Mouse (Mus musculus) forelimb bud, embryonic 11.5 days (tissue): ENCODE measurements around the gene Gm436.

Experiments
- DNase-seq: peaks from one replicate; pipeline ENCODE4 v3.0.0-alpha.2; 2012; ENCODE audit warnings: low read depth, low spot score

The Gm436 gene

DNA sequence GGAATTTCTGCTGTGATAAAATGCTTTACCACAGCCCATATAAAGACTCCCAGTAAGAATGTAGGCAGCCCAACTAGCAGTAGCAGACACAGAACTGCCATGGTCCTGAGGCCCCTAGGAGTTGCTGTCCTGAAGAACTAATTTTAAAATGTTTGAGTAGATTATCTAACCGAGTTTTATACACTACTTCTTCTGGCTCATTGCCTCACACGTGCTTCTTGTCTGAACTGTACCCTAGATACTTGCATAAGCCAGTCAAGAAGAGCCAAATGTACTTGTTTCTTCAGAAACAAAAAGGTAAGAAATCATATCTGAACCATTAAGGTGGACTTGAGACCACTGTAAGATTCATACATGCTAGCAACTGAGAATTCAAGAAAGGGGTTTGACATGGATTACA, at the start of gene Gm436:
Gene Gm436, minus strand, starts transcription at position 101 of the 400 bp plus-strand sequence.
- DNase-seq = no peak

DNA sequence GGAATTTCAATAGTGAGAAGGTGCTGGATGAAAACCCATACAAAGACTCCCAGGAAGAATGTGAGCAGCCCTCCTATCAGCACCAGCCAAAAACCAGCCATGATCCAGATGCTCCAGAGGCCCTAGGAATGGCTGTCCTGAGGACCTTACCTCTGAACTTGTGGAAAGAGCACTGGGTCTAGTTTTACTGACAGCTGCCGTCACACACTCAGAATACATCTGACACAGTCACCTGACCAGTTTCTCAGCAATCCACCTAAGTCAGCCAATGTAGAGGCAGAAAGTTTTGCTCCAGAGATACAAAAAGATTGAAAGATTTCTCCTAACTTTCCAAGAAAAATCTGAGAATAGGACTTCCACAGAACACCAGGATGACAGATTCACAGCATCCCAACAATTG, 35.1 kb upstream of the Gm436 start, which contains the start of gene Gm13178:
Gene Gm13178, minus strand, starts transcription at position 101 of the 400 bp plus-strand sequence.
- DNase-seq = no peak

DNA sequence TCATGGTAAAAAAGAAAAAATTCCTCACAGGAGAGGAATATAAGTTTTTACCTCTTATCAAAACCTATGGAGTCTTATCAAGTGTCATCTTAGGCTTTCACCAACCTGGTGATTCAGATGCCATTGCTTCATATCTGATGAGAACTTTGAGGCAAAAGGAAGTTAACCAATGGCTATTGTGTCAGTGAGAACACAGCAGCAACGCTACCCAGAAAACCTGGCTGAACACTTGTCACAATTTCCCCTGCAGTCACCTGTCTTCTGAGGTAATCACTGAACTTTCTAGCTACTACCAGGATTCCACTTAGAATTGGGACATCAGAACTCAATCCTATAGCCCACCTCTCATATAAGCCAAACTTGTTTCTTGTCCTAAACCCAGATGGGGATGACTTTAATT, 33.5 kb upstream of the Gm436 start:
- no peak for DNase-seq

DNA sequence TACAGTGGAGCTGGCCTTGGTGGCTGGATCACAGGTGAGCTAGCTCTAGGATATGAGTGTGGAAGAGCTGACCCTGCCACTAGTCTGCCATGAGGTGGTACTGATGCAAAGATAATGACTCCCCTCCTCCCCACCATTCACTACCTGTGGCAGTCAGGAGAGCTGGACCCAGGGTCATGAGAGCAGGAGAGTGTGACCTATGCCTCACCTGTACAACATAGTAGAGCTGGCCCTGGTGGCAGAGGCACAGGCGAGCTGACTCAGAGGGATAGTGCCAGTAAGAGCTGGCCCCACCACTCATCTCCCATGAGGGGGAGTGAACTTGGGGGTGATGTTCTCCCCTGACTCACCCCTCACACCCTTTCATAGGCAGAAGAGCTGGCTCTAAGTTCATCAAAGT, 32.1 kb upstream of the Gm436 start:
- DNase-seq = no peak

GRCm38 (mm10) chr4:144638263-144638662, 47.9 kb downstream of the Gm436 start:
- no peak for DNase-seq
